Mouse (Mus musculus) testis, postnatal 10 days (tissue): ENCODE measurements at regions not wholly inside any gene's neighbourhood (a gene's known extent, or its start where the extent isn't known, plus 50 kb on each side); places are given as distances from the start of the nearest gene placed in this dataset.
A peak's percentile ranks its signal among the peaks of the same experiment; 100 is the strongest.
"Not testable (repeated sequence)": the region's sequence is repeated elsewhere in the genome, so short reads cannot be mapped to it uniquely, and the experiment has no call there.

Source experiments
- DNase-seq: peaks from one replicate; pipeline ENCODE4 v3.0.0; 2021; ENCODE audit warnings: low spot score

- DNase-seq: no peak
These were observed 120.7 kb upstream of the Tet2 start for GRCm38 (mm10) chr3:133665425-133666317.

DNA sequence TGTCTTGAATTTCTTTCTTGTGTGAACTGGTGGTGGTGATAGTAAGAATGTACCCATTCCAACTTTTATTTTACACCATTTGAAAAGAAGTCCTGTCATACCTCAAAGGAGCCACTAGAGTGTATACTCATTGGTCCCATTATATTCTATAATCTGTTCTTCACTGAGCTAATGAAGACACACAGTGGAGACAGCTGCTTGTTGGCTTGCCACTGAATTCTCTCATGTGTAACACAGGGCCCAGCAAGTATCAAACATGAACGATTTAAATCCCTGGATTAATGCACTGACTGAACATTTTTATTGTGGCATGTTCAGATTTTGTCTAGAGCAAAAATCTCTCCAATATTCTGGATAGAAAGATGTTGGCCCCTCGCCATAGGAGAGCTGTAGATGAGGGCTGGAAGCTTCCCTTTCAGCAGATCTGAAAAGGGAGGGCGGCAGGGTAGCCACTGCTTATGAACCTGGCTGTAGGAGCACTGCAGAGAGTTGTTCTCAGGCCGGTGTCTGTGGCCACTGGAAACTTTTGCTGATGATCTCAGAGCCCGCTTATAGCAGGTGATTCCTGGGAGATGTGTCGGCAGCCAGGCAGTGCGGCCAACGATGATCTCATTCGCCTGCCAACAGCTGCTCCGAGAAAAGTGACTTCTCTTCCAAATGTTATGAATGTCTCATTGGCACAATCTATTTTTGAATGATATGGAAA lies 128.0 kb upstream of the Tet2 start:
- DNase-seq: peak; percentile 45

- DNase-seq: no peak
These were observed 133.0 kb upstream of the Tet2 start for GRCm38 (mm10) chr3:133677892-133678291.

GRCm38 (mm10) chr3:133679891-133680290 lies 135.0 kb upstream of the Tet2 start:
- DNase-seq: no peak

- no peak for DNase-seq
These were observed 135.4 kb upstream of the Tet2 start for GRCm38 (mm10) chr3:133680343-133680742.

DNA sequence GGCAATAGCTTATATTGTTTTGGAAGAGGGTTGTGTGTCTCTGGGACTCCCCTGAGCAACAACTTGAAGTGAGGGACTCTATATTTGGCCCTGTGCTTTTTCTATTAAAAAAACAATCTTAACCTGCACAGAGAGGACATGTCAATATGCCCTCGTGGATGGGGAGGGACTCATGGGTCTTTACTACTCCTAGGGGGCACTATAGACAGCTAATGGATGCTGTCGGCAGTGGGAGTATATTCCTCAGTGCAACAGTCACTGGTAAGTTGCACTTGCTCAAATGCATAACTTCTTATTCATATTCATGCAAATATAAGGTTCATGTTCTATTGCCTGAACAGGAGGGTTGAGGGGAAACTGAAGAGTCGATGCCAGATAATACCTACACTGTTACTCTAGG lies 135.9 kb upstream of the Tet2 start:
- DNase-seq: no peak

DNA sequence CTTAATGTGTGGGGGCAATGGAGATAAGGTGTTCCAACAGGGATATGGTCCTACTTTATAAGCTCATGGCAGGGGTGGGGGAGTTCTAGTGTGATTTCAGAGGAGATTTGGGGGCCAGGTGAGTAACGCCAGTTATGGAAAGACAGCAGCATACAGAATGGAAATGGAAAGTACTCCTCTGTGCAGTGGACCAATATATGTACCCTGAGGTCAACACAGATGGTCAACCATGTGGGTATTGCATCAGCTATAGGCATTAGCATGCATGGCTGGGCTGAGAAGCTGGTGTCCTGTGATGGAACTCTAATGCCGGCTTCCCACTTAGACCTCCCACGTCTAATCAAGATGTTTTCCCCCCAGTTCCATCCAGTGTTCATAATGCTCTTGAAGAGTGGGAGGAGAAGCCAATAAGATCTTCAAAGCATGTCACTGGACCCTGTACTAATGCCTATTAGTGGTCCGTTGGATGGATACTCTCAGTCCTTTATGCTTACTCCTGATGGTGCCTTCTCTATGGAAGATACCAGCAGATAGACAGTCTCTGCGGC lies 139.3 kb upstream of the Tet2 start:
- DNase-seq: no peak

GRCm38 (mm10) chr3:133684747-133685146 lies 139.8 kb upstream of the Tet2 start:
- DNase-seq: no peak

DNA sequence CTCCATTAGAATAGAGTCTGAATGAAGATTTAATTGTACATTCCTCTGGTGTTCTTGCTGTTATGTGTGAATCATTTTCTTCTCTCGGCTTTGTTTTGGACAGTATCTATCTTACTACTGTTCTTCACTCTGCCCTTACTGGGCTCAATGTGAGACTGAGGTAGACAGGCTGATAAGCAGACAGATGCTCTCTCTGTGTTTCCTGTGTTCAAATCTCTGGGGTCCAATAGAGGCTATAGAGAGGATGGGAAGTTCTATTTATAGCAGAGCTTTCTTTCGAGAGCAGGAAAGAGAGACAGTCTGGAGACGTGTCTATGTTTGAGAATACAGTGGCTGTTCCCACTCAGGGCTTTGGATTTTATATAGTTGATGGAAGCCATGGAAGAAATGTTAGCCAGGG lies 140.5 kb upstream of the Tet2 start:
- no peak for DNase-seq

- DNase-seq: no peak
These were observed 149.1 kb upstream of the Tet2 start for GRCm38 (mm10) chr3:133694057-133694456.

GRCm38 (mm10) chr3:133696122-133696521 lies 151.2 kb upstream of the Tet2 start:
- no peak for DNase-seq

GRCm38 (mm10) chr3:133704849-133705248 lies 159.9 kb upstream of the Tet2 start:
- not testable (repeated sequence) for DNase-seq

GRCm38 (mm10) chr3:133711518-133711917 lies 166.6 kb upstream of the Tet2 start:
- DNase-seq: no peak

DNA sequence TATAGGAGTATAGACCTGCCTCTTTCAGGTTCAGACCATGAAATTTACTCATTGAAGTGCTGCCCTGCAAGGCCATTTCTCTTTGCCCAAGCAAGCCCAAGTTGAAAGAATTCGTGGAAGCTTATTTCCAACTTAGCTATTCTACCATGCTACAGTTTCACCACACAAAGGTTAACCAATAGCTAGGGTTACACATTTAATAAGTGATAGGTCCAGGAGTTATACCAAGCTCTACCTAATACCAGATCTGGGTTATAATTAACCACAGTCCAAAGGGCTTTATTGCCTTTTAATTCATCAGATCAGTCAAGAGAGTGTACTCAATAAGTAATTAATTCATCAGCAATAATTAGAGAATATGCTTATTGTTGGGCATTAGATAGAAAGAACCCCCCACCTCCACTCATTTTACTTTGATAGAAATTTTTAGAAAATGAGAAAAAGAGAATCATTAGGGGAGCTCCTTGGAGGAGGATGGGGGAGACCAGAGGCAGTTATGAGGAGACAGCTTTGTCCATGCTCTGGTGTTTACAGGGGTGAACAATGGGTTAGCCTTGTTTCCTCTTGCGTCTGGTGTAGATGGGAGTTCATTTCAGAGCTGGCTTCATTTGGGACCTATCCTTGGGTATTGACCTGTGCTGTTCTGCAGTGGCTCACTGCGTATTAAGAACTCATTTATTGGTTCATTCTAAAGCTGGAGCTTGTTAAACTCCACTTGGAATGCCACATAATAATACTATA lies 177.8 kb upstream of the Tet2 start:
- DNase-seq: no peak

DNA sequence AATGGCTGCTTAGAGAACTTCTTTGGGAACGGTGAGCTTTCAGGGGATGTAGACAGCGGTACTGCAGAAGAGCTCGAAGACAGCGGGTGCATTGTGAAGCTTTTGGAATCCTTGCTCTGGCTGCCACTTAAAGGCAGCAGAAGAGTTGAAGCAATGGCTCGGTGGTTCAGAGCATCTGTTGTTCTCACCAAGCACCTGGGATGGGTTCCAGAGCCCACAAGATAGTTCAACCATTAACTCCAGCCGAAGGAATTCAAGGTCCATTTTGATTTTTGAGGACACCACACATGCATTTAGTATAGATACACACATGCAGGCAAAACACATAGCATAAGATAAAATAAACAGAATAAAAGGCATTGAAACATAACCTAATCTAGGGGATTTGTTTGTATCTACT lies 181.9 kb upstream of the Tet2 start:
- no peak for DNase-seq

GRCm38 (mm10) chr3:133735603-133736002 lies 190.7 kb upstream of the Tet2 start:
- DNase-seq: no peak

DNA sequence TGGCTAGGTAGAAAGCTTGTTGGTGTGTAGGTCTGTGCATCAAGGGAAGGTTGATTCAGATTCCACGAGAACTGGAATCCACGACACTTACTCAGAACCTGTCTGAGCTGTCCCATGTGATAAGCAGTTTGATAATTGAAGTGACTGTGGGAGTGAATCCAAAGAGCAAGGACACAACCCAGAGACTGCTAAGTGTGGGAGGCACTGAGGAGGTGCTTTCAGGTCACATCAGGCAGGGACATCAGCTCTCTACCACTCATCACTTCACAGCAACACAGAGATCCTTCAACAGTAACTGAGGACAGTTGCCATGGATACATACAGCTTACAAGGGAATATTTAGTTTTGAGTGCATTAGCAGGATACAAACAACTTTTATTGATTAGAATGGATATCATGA lies 194.0 kb upstream of the Tet2 start:
- DNase-seq: no peak

DNA sequence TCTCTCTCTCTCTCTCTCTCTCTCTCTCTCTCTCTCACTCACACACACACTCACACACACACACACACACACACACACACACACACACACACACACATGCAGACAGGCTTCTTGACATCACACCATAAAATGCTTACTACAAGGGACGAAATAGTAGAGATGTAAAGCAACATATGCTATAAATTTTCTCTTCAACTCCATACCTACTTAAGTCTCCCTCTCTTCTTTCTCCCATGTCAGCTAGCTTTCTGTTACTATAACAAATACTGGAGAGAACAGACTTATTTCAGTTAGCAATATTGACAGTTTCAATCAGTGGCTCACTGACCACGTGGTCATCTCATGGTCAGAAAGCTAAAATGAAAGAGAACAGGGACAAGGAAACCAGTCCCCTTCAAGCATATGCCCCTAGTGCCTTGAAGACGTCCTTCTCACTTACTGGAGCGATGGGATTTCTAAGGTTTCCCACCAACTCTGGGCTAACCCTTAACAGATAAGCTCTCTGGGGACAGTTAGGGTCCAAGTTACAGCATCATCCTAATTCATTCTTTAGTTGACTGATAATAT lies 199.7 kb upstream of the Tet2 start:
- no peak for DNase-seq

- DNase-seq: no peak
These were observed 204.1 kb upstream of the Tet2 start for GRCm38 (mm10) chr3:133748756-133749737.

- DNase-seq: no peak
These were observed 205.1 kb upstream of the Tet2 start for GRCm38 (mm10) chr3:133750061-133750460.

DNA sequence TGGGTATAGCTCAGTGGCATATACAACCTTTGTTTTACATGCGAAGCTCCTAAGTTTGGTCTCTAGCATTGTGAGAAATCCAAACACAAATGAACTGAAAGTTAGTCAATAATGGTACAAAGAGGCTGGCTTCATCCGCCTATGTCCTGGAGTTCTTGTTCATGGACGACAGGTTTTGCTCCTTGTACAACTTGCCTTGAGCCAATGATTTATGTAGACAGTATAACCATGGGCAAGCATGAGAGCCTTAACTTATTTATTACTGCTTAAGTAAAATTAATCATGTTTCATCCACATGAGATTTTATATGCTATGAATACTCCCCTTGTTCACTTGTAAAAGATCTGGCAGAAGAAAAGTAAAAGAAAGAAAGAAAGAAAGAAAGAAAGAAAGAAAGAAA lies 205.7 kb upstream of the Tet2 start:
- DNase-seq: no peak
